Mouse (Mus musculus): Measurements from ENCODE around the gene Timm13. TPM values are rescaled to one million over a fixed set of nuclear protein-coding genes. Genes with fewer than 3 reads are reported as not detected.

The Timm13 gene
- polyA plus RNA-seq, 1 experiment from 2014 or later: 339 TPM

DNA sequence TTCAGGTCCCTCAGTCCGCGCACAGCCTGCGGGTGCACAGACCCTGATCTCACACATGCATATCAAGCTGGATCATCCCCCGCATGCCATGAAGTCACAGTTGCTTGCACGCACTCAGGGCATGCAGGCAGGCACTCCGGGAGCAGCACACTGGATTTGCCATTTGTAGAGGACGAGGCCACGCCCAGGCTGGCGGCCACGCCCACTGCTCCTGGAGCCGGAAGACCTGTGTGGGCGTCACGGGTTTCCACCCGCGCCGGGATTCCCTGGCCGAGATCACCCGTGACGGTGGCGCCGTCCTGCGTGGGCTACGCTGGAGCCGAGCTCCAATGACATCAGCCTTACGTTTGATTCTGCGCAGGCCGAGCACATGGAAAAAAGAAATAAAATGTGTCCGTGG, 38.9 kb upstream of the Timm13 start:
- H3K27ac ChIP-seq (replicated peaks): peak overlapping the region; percentile 88
- no peak overlapping the region for H3K9ac ChIP-seq
- no peaks in the 10 kb centered on the region for H3K27me3 ChIP-seq
- H3K4me2 ChIP-seq (replicated peaks): peak overlapping the region; percentile 80
- H3K4me1 ChIP-seq: peaks cover 66% of the 10 kb centered on the region
- peak; percentile 21; the same call in 1 of the 2 replicates for ATAC-seq (ENCODE audit: insufficient number of reproducible peaks, low FRiP score, low TSS enrichment, low read depth)
- WGBS: 2% methylated on average over 28 of the region's 28 CpGs
- H3K9me3 ChIP-seq (replicated peaks): no peaks in the 10 kb centered on the region
- H3K36me3 ChIP-seq: no peaks in the 10 kb centered on the region
- peak overlapping the region; percentile 35 for H3K4me3 ChIP-seq (replicated peaks)

DNA sequence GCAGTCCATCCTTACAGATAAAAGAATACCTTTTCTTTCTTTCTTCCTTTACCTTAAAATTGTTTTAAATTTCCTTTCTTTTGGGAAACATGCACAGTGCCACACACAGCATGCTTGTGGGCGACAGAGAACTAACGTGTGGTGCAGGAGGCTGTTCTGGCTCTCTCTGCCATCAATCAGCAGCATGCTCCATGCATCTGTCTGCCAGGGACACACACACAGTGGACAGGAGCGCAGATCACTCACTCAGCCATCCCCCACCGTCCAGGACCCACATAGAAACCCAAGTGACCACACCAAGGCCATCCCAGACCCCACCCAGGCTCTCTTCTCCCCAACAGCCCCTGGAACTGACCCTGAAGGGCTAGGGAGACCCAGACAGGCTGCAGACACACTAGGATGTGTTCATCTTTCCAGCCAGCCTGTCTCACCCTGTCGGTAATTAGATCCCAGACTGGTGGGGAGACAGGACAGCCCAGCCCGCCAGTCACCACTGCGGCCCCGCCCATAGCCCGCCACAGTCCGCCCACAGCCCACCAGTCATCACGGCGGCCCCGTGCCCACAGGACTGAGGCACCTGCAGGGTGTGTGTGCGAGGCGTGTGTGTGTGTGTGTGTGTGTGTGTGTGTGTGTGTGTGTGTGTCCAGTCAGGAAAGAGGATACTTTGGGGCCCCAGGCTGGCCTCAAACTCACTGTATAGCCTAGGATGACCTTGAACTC, 38.2 kb upstream of the Timm13 start:
- ATAC-seq (ENCODE audit: insufficient number of reproducible peaks, low FRiP score, low TSS enrichment, low read depth): peak; percentile 55
- Histone ChIP-seq H3K9ac (no peak overlapping the region), H3K27ac (replicated peaks) (peak overlapping the region; percentile 88), H3K27me3 (peaks cover 5% of the 10 kb centered on the region), H3K4me3 (replicated peaks) (peak overlapping the region; percentile 35), H3K4me2 (replicated peaks) (peak overlapping the region; percentile 80), H3K4me1 (peaks cover 72% of the 10 kb centered on the region), H3K36me3 (no peaks in the 10 kb centered on the region), H3K9me3 (replicated peaks) (no peaks in the 10 kb centered on the region)
- WGBS: 7% methylated on average over 15 of the region's 15 CpGs

DNA sequence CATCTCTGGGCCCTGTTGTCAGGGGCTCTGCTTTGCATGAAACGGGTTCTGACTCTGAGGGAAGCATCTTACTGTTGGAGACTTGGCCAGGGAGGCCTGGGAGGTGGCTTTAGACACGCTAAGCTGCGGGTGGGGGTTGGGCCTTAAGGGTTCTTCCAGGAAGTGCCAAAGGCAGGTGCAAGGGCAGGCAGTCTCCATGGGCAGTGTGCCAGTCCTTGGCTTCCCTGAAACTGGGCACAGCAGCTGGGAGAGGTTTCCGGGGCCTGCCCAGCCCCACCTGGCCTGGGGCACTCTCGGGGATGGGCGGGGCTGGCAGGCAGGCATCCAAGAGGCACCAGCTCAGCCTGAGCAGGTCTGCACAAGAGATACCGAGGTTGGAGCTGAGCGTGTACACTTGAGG, 36.9 kb upstream of the Timm13 start:
- ATAC-seq (ENCODE audit: insufficient number of reproducible peaks, low FRiP score, low TSS enrichment, low read depth): no peak
- no peak overlapping the region for H3K4me3 ChIP-seq (replicated peaks)
- H3K4me2 ChIP-seq (replicated peaks): 0 out of 2 replicates have a peak overlapping the region, but pooled peaks have one; percentile 19
- H3K27ac ChIP-seq (replicated peaks): peak overlapping the region; percentile 88
- WGBS: 20% methylated on average over 8 of the region's 8 CpGs
- H3K9ac ChIP-seq: no peak overlapping the region
- no peaks in the 10 kb centered on the region for H3K36me3 ChIP-seq
- peaks cover 86% of the 10 kb centered on the region for H3K4me1 ChIP-seq
- peaks cover 14% of the 10 kb centered on the region for H3K27me3 ChIP-seq
- no peaks in the 10 kb centered on the region for H3K9me3 ChIP-seq (replicated peaks)

DNA sequence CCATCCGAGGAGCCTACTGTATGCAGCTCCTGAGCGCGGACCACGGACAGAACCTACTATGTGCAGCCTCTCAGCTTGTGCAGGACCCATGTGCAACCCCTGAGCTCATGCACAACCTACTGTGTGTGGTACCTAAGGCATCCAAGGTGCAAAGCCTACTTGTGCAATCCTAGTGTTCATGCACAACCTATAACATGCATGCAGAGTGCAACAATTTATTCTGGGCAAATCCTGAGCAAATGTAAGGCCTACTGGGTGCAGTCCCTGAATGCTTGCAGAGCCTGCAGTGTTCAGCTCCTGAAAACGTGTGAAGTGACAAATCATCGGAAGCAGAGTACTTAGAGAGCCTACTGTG, 36.0 kb upstream of the Timm13 start:
- H3K9ac ChIP-seq: no peak overlapping the region
- WGBS: 14% methylated on average over 6 of the region's 6 CpGs
- H3K4me3 ChIP-seq (replicated peaks): peak overlapping the region; percentile 35
- peak overlapping the region; percentile 88 for H3K27ac ChIP-seq (replicated peaks)
- H3K36me3 ChIP-seq: no peaks in the 10 kb centered on the region
- H3K27me3 ChIP-seq: peaks cover 15% of the 10 kb centered on the region
- ATAC-seq (ENCODE audit: insufficient number of reproducible peaks, low FRiP score, low TSS enrichment, low read depth): no peak
- no peaks in the 10 kb centered on the region for H3K9me3 ChIP-seq (replicated peaks)
- peaks cover 95% of the 10 kb centered on the region for H3K4me1 ChIP-seq
- peak overlapping the region; percentile 68 for H3K4me2 ChIP-seq (replicated peaks)

DNA sequence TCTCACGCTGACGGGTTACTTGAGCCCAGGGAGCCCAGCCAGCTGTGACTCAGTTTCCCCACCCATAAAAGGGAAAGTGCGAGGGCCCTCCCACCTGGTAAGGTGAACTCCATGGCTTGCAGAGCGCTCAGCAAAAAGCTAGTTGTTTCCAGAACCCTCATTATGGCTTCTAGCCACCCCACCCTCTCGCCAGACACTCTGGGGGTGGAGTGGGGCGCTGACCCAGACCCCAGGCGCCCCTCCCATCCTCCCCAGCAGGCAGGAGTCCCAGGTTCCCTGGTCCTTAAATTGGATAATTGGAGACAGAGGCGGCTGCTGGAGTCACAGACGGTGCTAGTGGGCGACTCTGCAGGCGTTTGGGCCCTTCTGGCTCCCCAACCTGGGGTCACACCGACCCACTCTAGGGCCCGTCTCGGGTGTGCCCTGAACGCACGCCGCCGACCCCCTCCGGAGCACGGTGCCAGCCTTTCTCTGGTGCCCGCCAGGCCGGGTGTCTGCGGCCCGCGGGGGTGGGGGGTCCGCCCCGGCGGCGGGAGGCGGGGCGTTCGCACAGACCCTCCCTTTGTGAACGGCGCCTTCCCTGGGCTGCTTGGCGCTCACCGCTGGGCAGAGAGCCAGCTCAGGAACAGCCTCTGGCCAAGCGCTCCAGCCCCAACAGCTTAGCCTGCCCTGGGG, 35.5 kb upstream of the Timm13 start:
- ATAC-seq (ENCODE audit: insufficient number of reproducible peaks, low FRiP score, low TSS enrichment, low read depth): peak; percentile 13; the same call in 1 of the 2 replicates
- peaks cover 15% of the 10 kb centered on the region for H3K27me3 ChIP-seq
- peak overlapping the region; percentile 68 for H3K4me2 ChIP-seq (replicated peaks)
- H3K4me3 ChIP-seq (replicated peaks): peak overlapping the region; percentile 35
- WGBS: 1% methylated on average over 37 of the region's 37 CpGs
- H3K9ac ChIP-seq: peak overlapping the region; percentile 33; the same call in 1 of the 2 replicates
- peak overlapping the region; percentile 88 for H3K27ac ChIP-seq (replicated peaks)
- no peaks in the 10 kb centered on the region for H3K9me3 ChIP-seq (replicated peaks)
- H3K36me3 ChIP-seq: no peaks in the 10 kb centered on the region
- peaks cover 98% of the 10 kb centered on the region for H3K4me1 ChIP-seq

DNA sequence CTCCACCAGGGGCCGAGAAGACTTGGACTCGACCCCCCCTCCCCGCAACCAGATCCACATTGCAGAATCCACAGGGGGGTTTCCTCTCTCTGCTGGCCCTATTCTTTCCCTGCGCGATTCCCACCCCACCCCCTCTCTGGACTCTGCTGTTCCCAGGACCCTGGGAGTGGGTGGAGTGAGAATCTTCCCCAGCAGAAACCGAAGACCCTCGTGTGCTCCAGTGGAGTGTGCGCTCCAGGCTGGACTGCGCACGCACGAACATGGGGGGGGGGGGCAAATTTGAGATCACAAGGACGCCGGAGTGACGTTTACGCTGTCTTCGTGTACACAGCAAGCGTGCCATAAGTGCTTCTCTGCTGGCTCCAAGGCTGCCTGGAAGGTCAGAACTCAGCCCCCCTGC, 34.9 kb upstream of the Timm13 start:
- Histone ChIP-seq H3K36me3 (no peaks in the 10 kb centered on the region), H3K4me3 (replicated peaks) (peak overlapping the region; percentile 35), H3K9ac (peak overlapping the region; percentile 33; the same call in 1 of the 2 replicates), H3K4me2 (replicated peaks) (peak overlapping the region; percentile 68), H3K27me3 (peaks cover 15% of the 10 kb centered on the region), H3K4me1 (peaks cover 98% of the 10 kb centered on the region), H3K9me3 (replicated peaks) (no peaks in the 10 kb centered on the region), H3K27ac (replicated peaks) (peak overlapping the region; percentile 88)
- WGBS: 4% methylated on average over 17 of the region's 17 CpGs
- no peak for ATAC-seq (ENCODE audit: insufficient number of reproducible peaks, low FRiP score, low TSS enrichment, low read depth)

DNA sequence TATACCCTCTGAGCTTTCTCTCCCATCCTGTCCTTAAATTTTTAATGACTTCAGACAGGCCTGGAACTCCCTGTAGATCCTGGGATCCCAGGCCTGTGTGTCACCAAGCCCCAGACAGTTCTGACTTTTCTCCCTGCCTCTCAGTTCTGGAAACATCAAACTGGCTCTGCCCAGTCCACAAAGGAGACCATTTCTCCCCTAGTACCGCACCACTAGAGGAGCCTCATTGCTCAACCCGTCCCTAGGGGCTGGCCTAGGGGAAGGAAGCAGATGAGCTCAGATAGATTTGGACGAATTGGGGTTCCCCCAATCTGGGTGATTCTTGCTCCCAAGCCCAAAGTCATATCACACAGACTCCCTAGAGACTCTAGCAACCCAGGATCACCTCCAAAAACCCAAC, 34.5 kb upstream of the Timm13 start:
- Histone ChIP-seq H3K9me3 (replicated peaks) (no peaks in the 10 kb centered on the region), H3K27me3 (peaks cover 15% of the 10 kb centered on the region), H3K4me1 (peaks cover 98% of the 10 kb centered on the region), H3K4me2 (replicated peaks) (peak overlapping the region; percentile 68), H3K9ac (no peak overlapping the region), H3K4me3 (replicated peaks) (no peak overlapping the region), H3K36me3 (no peaks in the 10 kb centered on the region), H3K27ac (replicated peaks) (peak overlapping the region; percentile 88)
- WGBS: 13% methylated on average over 3 of the region's 3 CpGs
- ATAC-seq (ENCODE audit: insufficient number of reproducible peaks, low FRiP score, low TSS enrichment, low read depth): no peak

DNA sequence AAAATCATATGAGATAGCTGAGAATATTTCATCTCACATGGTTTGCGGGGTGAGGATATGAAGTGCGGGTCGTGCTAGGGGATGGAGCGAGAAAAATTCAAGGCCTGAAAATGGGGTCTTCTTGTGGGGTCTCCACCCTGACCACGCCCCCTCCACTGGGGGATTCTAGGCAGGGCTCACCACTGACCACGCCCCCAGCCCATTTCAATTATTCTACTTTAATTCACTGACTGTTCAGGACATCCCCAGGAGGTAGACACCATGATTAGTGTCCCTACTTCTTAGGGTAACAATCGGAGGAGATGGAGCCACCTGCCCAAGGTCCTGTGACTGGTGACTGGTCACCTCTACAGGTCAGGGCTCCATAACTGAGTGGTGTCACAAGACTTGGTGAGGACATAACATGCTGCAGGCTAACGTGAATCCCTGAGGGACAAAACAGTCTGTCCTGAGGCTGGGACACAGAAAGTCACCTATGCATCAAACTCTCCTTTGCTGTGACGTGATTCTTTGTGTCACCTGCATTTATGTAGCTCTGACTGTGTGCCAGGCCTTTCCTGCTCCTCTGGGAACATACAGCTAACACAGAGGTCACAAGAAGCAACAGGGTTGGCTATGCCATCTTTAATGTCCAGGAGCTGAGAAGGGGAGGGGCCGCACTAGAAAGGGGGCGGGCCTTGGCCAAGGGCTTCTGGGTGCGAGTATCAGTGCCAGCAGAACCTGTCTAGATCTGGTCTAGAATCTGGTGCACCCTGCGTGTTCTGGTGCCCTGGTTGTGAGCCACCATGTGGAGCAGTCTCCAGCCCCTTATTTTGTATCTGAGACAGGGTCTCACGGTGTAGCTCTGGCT, 33.6 kb upstream of the Timm13 start:
- Histone ChIP-seq H3K4me2 (replicated peaks) (peak overlapping the region; percentile 93; the same call in 1 of the 2 replicates), H3K9ac (no peak overlapping the region), H3K4me1 (peaks cover 92% of the 10 kb centered on the region), H3K27ac (replicated peaks) (peak overlapping the region; percentile 88), H3K36me3 (no peaks in the 10 kb centered on the region), H3K4me3 (replicated peaks) (0 out of 2 replicates have a peak overlapping the region, but pooled peaks have one; percentile 52), H3K9me3 (replicated peaks) (no peaks in the 10 kb centered on the region), H3K27me3 (peaks cover 15% of the 10 kb centered on the region)
- no peak for ATAC-seq (ENCODE audit: insufficient number of reproducible peaks, low FRiP score, low TSS enrichment, low read depth)
- 48% methylated on average over 14 of the region's 14 CpGs for WGBS

DNA sequence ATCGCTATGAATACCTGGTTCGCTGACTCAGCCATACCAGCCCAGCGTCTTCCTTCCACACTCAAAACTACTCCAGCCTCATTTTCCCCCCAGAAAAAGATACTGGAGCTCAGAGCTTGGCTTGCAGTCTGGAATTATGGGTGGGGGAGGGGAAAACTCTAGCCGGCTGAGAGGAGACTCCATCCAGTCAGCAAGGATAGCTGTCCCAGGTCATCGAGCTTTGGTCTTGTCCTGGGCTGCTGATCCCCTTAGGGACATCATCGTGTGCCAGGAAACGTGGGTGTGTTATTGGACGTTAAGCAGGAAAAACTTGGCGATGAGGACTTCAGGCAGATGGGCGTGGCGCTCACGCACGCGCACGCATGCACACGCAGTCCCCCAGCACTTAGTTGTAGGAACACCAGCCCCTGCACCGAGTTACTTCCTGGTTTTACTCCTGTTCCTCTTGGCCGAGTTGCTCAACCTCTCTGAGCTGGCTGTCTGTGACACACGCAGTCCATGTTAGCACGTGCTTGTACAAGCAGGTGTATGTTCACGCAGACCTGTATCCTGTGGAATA, 32.7 kb upstream of the Timm13 start:
- peak overlapping the region; percentile 88 for H3K27ac ChIP-seq (replicated peaks)
- no peak for ATAC-seq (ENCODE audit: insufficient number of reproducible peaks, low FRiP score, low TSS enrichment, low read depth)
- 2% methylated on average over 21 of the region's 21 CpGs for WGBS
- H3K4me3 ChIP-seq (replicated peaks): peak overlapping the region; percentile 52
- peaks cover 15% of the 10 kb centered on the region for H3K27me3 ChIP-seq
- no peak overlapping the region for H3K9ac ChIP-seq
- no peaks in the 10 kb centered on the region for H3K36me3 ChIP-seq
- peak overlapping the region; percentile 93 for H3K4me2 ChIP-seq (replicated peaks)
- peaks cover 90% of the 10 kb centered on the region for H3K4me1 ChIP-seq
- H3K9me3 ChIP-seq (replicated peaks): no peaks in the 10 kb centered on the region

DNA sequence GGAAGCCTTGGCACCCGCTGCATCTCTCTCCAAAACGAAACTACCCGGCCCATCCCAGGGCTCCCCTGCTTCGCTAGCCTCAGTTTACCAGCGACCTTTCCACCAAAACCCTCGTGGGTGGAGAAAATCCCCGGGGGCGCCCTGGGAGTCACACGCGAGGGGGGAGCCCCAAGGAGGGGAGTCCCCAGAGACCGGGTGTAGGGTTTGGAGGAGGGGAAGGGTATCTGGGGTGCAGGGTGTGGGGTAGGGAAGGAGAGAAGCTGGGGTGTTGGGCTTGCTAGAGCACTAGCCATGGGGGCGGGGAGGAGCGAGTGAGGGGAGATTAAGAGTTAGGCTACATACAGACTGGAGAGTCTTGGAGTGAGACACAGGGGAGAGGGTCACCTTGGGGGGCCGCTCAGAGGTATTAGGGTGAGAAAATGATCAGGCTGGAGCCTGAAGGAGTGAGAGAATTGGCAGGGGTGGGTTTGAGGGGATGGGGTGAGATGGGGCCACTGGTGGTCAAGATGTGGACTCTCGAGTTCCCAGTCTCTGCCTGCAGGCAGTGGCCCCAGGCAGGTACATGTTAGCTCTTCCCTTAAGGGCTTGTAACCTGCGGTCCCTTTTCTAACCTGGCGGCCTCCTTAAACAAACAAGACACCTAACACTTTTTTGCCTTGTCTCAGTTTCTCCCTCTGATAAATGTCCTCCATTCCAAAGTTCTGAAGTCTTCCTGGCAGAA, 32.1 kb upstream of the Timm13 start:
- peaks cover 15% of the 10 kb centered on the region for H3K27me3 ChIP-seq
- no peak for ATAC-seq (ENCODE audit: insufficient number of reproducible peaks, low FRiP score, low TSS enrichment, low read depth)
- H3K36me3 ChIP-seq: no peaks in the 10 kb centered on the region
- WGBS: 3% methylated on average over 17 of the region's 17 CpGs
- no peaks in the 10 kb centered on the region for H3K9me3 ChIP-seq (replicated peaks)
- peak overlapping the region; percentile 88 for H3K27ac ChIP-seq (replicated peaks)
- H3K4me3 ChIP-seq (replicated peaks): peak overlapping the region; percentile 52
- peaks cover 83% of the 10 kb centered on the region for H3K4me1 ChIP-seq
- H3K9ac ChIP-seq: peak overlapping the region; percentile 33; the same call in 1 of the 2 replicates
- H3K4me2 ChIP-seq (replicated peaks): peak overlapping the region; percentile 93

Data from embryonic facial prominence, embryonic 15.5 days (tissue).